Mouse (Mus musculus) left cerebral cortex, postnatal 14 days (tissue): ENCODE measurements around the gene Tap1. TPM values are rescaled to one million over a fixed set of nuclear protein-coding genes. Genes with fewer than 3 reads are reported as not detected.
"Not testable (repeated sequence)": the region's sequence is repeated elsewhere in the genome, so short reads cannot be mapped to it uniquely, and the experiment has no call there.

Source experiments
- DNase-seq, 2 experiments: peaks; one replicate each; pipeline ENCODE4 v3.0.0; 2021 to 2022; ENCODE audit warnings: low spot score in 2 of 2, mixed read lengths in 1 of 2
- intact Hi-C: fragments of 180-260 bp; cut with DNase I; formaldehyde crosslinking; loops from one replicate; pipeline ENCODE4 v1.15.1; 2025
- long read RNA-seq, 2 experiments: library from polyadenylated mRNA; stranded (forward); transcript quantifications; one replicate each; pipeline ENCODE4 v2.0.0; 2021
- total RNA-seq, 2 experiments: library from RNA; stranded (reverse); gene quantifications; 2 replicates each; pipeline ENCODE4 v1.2.3; 2021

The Tap1 gene
- 1 to 10 TPM; 2.1 to 2.8 TPM for total RNA-seq
- long read RNA-seq, experiment 1, transcript Tap1-206 (11 exons, 2,953 nt) = major isoform, 6 of 8 reads
- long read RNA-seq, experiment 1, partial matches to known transcripts = 0 of 8 reads
- long read RNA-seq, experiment 1, other reads (novel, unspliced or antisense) = 2 of 8 reads
- long read RNA-seq, experiment 2, partial matches to known transcripts = 0 of 4 reads
- long read RNA-seq, experiment 2, other reads (novel, unspliced or antisense) = 1 of 4 reads

DNA sequence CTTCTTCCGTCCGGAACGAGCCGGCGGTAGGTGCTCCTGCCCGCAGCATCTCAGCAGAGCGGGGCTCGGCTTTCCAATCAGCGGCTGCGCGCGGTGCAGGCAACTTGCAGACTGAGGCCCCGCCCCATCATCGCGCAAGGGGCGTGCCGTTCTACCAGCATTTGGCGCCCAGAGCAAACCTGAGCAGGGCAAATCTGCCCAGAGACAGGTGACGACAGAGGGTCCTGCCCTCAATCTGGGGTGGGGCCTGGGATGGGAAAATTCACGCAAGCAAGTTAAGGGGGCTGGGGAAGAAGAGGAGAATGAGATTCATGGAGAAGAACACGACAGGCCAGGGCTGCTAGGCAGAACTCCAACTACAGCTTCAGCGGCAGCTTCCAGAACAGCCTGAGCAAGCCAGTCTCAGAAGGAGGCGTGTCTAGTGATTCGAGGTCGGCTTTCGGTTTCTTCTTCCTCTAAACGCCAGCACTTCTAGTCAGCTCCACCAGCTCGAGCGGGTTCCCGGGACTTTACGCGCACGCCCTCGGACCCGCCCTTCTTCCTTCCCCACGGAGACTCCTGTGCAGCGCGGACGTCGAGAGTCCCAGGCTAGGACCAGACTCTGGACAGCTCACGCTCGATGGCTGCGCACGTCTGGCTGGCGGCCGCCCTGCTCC, at the start of gene Tap1, which contains the start of gene Psmb9:
Gene Tap1 (plus strand): TSS at position 293 of the 656 bp plus-strand sequence.
Gene Psmb9 (minus strand): TSS at position 504 of the 656 bp plus-strand sequence.
- peak; percentile 96 to 97 for DNase-seq
- intact Hi-C loops = no loop called here

DNA sequence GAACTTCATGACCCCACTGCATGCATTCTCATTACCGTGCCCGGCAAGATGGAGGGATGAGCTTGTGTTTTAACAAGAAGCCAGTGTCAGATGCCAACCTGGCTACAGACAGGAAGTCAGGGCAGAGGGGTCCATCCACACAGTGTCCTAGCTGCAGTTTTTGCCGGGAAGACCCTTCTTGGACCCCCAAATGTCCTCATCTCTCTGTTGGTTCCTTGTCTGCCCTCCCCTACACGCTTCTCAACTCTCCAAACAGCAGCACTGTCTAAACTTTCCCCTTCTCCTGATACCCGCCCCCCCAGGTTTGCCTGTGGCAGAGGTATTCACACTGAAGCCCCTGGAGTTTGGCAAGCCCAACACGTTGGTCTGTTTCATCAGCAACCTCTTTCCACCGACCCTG, 49.8 kb upstream of the Tap1 start:
- intact Hi-C loops = no loop called here
- DNase-seq = no peak

GRCm38 (mm10) chr17:34138655-34139054, 48.7 kb upstream of the Tap1 start:
- intact Hi-C loops = no loop called here

GRCm38 (mm10) chr17:34139416-34139815, 47.9 kb upstream of the Tap1 start:
- peak in 1 of 2 experiments; percentile 32 for DNase-seq

More at GRCm38 (mm10) chr17:34138655-34139054, 48.7 kb upstream of the Tap1 start:
- no peak for DNase-seq

DNA sequence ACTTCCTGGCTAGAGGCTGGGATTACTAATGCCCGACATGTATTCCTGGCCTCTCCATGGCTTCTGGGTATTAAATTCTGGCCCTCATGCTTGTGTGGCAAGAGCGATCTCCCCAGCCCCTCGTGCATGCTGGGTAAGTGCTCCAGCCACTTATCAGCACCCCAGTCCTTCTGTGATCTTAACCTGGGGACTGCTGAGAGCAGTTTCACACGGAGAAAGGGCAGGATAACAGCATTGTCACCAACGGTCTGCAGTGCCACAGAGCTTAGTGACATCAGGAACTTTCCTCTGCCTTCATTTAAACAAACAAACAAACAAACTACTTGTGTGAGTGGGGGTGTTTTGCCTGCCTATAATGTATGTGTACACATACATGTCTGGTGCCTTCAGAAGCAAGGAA, 47.1 kb upstream of the Tap1 start:
- no peak for DNase-seq
- intact Hi-C loops = no loop called here

More at GRCm38 (mm10) chr17:34139416-34139815, 47.9 kb upstream of the Tap1 start:
- intact Hi-C loops = no loop called here

DNA sequence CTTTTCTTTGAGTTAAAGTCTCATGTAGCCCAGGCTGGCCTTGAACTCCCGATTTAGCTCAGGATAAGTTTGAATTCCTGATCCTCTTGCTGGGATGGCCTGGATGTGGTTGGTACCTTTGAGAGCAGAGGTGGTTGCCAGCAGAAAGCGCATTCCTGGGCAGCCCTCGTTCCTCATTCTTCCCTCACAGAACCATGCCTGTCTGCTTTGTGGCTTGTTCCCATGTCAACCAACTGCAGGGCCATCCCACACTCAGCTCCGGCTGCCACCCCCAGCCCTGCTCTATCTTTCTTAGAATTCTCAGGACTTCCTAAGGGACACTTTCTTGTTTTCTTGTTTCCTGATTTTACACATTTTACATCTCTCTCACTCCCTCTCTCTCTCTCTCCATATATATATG, 45.9 kb upstream of the Tap1 start:
- peak in 1 of 2 experiments; percentile 58 for DNase-seq
- intact Hi-C loops = no loop called here

- intact Hi-C loops = no loop called here
- no peak for DNase-seq
These were observed 44.8 kb upstream of the Tap1 start for GRCm38 (mm10) chr17:34142456-34143010.

- intact Hi-C loops = no loop called here
- DNase-seq = peak; percentile 37 to 60
These were observed 44.3 kb upstream of the Tap1 start, which contains the start of gene H2-DMb2 for GRCm38 (mm10) chr17:34143033-34143432. H2-DMb2 (plus strand) TSS chr17:34143307.

DNA sequence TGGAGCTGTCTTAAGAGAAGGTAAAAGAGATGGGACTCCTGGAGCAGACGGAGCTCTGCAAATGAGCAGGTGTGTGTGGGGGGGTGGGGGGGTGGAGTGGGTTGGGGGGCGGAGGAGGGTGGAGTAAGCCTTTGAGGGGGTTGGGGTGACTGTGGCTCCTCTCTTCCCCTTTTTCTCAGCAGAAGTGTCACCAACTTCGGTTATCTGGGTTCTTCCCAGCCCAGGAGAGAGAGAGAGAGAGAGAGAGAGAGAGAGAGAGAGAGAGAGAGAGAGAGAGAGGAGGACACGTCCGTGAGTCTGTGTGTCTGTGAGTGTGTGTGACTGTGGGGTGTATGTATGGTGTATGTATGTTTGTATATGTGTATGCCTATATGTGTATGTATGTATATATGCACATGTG, 43.9 kb upstream of the Tap1 start:
- intact Hi-C loops = no loop called here
- DNase-seq = no peak

GRCm38 (mm10) chr17:34144221-34144620, 43.1 kb upstream of the Tap1 start:
- DNase-seq, intact Hi-C loops: not testable (repeated sequence)

- DNase-seq = no peak
- intact Hi-C loops = no loop called here
These were observed 42.4 kb upstream of the Tap1 start for GRCm38 (mm10) chr17:34144960-34145371.

GRCm38 (mm10) chr17:34152923-34153322, 34.4 kb upstream of the Tap1 start, which contains the start of gene H2-DMb1:
H2-DMb1 (plus strand) TSS chr17:34153072.
- intact Hi-C loops = no loop called here
- DNase-seq = peak; percentile 73 to 75

DNA sequence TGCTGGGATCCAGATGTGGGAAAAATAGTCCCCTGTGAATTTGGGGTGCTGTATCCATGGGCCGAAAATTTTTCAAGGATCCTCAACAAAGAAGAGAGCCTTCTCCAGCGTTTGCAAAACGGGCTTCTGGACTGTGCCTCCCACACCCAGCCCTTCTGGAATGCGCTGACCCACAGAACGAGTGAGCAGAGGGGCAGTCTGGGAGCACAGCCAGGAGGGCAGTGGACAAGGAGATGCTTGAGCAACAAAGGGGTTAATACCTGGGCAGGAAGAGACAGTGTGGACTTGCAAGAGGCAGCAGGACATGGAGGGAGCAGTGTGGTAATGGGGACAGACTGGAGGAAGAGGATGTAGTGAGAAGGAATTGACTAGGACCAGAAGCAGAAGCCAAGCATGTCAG, 31.8 kb upstream of the Tap1 start:
- intact Hi-C loops = no loop called here
- DNase-seq = no peak

DNA sequence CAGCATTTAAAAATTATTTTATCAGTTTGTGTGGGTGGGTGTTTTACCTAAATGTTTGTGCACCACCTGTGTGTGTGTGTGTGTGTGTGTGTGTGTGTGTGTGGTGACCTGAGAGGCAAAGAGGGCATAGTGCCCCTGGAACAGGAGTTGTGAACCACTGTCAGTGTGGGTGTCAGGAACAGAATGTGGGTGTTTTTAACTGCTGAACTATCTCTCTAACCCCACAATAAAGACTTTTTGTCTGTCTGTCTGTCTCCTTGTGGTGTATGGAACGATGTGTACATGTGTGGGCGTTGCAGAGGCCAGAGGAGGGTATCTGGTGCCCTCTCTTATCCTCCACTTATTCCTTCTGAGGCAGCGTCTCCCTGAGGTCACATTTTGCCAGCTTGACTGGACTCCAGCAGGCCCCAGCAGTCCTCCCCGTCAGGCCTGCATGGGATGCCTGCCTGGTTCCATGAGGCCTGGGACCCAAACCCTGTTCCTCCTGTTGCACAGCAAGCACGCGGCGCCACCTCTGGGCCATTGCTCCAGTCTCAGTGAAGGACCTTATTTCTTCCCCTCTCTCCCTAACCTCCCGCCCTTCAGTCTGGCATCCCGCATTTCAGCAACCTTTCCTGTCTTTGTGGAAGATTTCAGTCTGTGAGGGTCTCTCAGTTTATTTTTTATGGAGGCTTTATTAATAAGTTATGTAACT, 23.0 kb upstream of the Tap1 start:
- intact Hi-C loops = no loop called here
- peak in 1 of 2 experiments; percentile 21 for DNase-seq

GRCm38 (mm10) chr17:34165033-34165730, 22.2 kb upstream of the Tap1 start:
- intact Hi-C loops = no loop called here
- no peak for DNase-seq

DNA sequence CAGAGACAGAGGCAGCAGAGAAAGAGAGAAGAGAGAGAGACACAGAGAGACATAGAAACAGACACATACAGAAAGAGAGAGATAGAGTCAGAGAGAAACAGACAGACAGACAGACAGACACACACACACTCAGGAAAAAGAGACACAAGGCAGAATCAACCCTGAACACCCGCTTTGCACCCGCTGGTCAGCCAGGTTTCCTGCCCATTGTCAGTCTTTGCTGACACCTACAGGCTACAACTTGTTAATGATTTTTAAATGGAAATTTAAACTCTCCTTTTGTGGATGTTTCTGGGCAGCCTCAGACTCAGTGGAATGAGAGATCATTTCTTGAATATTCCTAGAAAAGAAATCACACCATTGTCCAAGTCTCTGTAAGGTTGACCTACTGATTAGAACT, 18.1 kb upstream of the Tap1 start:
- DNase-seq = peak; percentile 38 to 48
- intact Hi-C loops = loop anchor here (1.0 to 2.0 kb wide), 2 partner anchors 68 to 91 kb away; no protein-coding TSS in a partner anchor

DNA sequence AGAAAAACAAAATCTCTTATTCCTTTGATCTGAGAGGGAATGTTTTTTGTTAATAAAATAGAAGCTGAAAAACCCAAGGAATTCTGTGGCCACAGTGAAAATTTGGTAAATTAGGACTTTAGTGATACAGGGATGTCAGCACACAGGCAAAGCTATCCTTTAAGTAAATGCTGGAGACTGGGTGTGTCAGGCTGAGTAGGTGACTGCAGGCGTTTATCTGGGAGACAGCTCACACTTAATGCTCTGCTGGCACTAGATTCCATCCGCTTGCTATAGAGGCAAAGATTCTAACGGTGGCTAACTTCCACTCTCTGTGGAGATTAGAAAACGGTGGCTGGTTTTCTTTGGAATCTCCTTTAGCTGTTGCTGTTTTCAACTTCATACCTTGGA, 16.9 kb upstream of the Tap1 start:
- DNase-seq = no peak
- intact Hi-C loops = loop anchor here (2.0 to 10.0 kb wide), 4 partner anchors 34 to 242 kb away; no protein-coding TSS in a partner anchor

DNA sequence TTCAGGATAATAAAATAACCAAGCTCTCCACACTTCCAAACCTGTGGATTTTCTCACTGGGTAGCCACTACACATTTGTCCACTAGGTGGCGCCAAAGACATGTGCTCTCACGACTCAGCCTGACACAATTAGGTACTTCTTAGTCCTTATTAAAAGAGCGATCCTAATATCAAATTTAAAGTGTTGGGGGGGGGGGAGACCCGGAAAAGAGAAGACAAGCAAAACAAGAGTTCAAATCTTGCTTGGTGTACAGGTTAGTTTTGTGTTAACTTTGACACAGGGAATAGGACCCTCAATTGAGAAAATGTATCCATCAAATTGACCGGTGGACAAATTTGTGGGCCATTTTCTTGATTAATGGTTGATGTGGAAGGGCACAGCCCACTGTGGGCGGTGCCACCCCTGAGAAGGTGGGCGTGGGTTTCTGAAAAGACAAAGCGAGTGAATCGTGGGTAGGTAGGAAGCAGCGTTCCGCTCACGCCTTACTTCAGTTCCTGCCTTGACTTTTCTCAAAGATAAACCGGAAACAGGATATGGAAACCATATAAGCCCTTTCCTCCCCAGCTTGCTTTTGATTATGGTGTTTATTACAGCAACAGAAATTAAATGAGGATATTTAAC, 16.4 kb upstream of the Tap1 start:
- DNase-seq = peak; percentile 82 to 90
- intact Hi-C loops = loop anchor here (2.0 to 10.0 kb wide), 4 partner anchors 34 to 241 kb away; no protein-coding TSS in a partner anchor

DNA sequence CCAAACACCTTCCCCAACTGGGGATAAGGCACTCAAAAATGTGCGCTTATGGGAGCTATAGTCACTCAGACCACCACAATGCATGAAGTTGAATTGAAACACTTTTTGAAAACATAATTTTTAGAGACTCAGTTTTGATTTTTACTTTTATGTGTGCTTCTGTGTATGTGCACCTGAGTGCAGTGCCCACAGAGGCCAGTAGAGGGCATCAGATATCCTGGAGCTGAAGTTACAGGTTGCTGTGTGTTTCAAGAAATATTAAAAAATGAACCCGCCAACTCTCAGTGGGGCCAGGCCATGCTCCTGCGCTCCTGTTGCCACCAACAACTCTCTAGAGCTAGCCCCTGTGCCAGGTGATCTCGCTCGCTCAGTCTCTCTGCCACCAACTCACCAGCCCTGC, 14.8 kb upstream of the Tap1 start:
- no peak for DNase-seq
- intact Hi-C loops = loop anchor here (5.0 to 10.0 kb wide), 2 partner anchors 172 to 240 kb away; no protein-coding TSS in a partner anchor
